Mouse (Mus musculus) retina, postnatal 1 day (tissue): ENCODE results near the gene Gm21773.
"Not testable (repeated sequence)": the region's sequence is repeated elsewhere in the genome, so short reads cannot be mapped to it uniquely, and the experiment has no call there.

Source experiments
- DNase-seq: peaks from one replicate; pipeline ENCODE4 v3.0.0-alpha.2; 2012

Gm21773 gene

GRCm38 (mm10) chrY:25309260-25309659, at the start of gene Gm21773:
Gene Gm21773 (minus strand): TSS chrY:25309360.
- not testable (repeated sequence) for DNase-seq
